Mouse (Mus musculus) cerebellum, postnatal 4 days (tissue): ENCODE measurements around the gene Wdr45b.
"Not testable (repeated sequence)": the region's sequence is repeated elsewhere in the genome, so short reads cannot be mapped to it uniquely, and the experiment has no call there.

Source experiments
- DNase-seq, 2 experiments: peaks; one replicate each; pipeline ENCODE4 v3.0.0; 2022; ENCODE audit warnings: low spot score in 2 of 2, mixed read lengths in 1 of 2

The Wdr45b gene

DNA sequence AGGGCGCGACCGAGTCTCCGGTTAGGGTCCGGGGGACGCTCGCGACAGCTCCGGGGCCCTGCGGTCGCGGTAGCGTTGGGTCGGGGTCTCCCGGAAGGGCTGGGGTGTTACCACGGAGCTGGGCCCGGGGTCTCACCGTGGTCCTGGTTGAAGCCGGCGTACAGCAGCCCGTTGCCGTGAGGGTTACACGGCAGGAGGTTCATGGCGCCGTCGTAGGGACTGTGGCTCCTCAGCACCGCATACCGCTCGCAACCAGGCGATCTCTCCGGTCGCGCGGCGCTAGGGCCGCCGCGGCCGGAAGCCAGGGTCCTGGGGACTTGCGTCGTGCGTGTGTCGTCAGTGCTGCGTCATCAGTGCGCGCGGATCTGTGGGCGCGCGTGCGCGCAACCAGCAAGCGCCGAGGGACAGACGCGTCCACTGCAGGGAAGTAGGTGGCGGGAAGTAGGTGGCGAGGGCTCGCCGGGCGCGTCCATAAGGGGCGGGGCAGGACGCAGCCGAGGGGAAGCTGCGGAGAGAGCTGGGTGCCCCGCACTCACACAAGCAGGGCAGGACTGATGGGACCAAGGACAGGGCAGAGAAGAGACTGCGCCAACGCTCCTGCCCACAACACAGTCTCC lies at the start of gene Wdr45b:
Gene Wdr45b (minus strand): TSS at position 355 of the 617 bp plus-strand sequence.
- peak; percentile 98 to 99 for DNase-seq

DNA sequence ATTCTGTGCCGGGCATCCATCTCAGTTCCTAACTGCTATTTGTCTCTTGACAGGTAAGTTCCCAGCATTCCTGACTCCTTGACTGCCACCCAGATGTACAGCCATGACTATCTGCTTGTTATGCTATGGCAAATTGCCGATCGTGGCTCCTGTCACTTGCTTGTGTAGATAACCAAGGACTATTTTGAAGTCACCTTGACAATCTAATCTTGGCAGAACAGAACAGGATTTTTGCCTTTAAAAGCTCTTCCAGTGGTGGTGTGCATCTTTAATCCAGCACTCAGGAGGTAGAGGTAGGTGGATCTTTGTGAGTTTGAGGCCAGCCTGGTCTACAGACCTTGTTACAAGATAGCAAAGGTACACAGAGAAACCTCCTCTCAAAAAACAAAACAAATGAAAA lies 38.2 kb upstream of the Wdr45b start:
- no peak for DNase-seq

DNA sequence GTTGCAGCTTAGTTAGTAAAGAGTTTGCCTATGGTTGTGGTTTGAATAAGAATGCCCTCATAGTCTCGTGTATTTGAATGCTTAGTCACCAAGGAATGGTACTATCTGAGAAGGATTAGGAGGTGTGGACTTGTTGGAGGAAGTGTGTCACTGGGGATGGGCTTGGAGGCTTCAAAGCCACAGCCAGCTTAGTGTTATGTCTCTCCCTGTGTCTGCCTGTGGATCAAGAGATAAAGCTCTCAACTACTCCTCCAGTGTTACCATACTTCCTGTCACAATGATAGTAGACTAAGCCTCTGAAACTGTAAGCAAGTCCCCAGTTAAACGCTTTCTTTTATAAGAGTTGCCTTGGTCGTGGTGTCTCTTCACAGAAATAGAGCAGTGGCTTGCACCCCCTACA lies 36.5 kb upstream of the Wdr45b start:
- no peak for DNase-seq

DNA sequence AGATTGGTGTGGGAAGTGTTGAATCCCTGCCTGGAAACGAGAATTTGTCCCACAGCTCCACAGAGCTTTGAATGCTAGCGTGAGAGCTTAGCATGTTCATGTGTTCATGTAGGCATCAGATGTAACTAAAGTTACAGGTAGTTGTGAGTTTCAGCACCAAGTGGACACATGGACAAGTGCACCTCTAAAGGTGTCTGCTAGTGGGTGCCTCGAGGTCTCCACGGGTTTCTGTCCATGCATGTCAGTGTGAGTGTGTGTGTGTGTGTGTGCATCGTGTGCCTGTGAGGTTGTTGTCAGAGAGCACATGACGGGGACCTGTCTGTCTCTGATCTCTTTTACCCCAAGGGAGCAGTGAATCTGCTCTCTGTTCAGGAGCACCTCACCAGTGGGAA lies 34.3 kb upstream of the Wdr45b start:
- no peak for DNase-seq

DNA sequence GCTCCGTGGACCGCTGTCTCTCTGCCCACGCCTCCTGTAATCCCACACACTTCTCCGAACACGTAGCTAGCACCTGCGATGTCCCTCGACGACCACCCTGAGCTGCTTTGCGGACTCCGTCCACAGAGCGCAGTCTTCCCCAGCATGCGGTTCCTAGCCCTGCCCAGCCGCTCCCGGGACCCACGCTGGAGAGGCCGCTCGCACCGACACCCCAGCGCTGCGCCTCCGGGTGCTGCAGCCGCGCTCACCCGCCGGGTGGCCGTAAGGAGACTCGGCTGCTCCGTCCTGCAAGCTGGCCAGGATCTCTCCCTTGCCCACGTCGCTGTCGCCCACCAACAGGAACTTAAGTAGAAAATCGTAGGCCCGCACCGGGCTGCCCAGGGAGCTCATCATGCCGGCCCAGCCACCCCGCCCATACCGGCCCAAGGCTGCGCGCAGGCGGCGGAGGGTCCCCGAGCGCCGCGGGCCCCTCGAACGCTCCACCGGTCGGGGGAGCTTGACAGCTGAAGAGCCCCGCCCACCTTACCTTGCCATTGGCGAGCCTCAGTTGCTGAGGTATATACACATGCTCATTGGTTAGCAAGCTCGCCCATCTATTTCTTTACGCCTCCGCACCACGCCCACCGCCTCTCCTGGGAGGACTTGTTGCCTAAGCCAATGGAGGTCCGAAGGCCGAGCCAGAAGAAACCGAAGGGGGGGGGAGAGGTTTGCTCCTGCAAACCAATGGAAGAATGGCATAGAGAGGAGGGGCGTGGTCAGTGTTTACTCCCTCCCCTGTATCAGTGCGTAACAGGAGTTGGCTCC lies 33.7 kb upstream of the Wdr45b start, which contains the start of gene Rab40b:
Gene Rab40b (minus strand): TSS at position 502 of the 804 bp plus-strand sequence.
- peak; percentile 52 to 88 for DNase-seq

DNA sequence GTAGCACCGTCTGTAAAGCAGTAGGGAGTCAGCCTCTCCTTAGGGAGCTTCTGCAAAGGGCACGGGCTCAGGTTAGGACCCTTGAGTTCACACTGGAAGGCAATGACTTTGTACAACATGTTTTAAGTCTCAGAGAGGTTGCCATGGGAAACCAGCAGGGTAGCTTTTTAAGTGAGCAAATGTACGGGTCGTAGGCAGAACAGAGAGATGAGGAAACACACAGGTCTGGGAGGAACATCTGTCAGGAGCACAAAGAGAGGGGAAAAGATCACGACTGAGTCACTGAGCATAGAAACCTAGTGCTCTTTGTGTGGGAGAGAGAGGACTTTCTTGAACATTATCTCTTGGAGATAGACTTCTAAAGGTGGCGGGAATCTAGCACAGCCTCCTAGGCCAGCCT lies 26.0 kb upstream of the Wdr45b start:
- no peak for DNase-seq

DNA sequence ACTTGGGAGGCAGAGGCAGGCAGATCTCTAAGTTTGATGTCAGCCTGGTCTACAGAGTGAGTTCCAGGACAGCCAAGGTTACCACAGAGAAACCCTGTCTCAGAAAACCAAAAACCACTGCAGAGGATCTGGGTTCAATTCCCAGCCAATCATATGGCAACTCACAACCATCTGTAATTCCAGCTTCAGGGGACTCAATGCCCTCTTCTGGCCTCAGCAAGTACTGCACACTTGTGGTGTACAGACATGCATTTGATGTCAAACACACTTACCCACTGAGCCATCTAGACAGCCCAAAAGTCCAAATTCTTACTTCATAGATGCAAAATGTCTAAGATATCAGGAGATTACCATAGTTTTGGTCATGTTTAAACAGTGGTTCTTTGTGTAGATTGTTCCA lies 24.4 kb upstream of the Wdr45b start:
- no peak for DNase-seq

DNA sequence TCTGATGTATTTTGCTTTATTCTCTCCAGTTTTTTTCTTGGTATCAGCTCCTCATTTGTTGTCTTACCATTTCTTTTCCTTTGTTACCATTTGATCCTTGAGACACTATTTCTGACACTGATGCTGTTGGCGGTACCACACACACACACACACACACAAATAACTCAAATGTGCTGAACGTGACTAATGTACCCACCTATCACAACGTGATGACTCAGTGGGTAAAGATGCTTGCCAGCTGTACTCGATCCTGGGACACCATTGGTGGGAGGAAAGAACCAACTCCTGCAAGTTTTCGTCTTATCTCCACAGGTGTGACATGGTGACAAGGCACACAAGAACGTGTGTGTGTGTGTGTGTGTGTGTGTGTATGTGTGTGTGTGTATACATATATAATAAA lies 19.1 kb upstream of the Wdr45b start:
- no peak for DNase-seq

DNA sequence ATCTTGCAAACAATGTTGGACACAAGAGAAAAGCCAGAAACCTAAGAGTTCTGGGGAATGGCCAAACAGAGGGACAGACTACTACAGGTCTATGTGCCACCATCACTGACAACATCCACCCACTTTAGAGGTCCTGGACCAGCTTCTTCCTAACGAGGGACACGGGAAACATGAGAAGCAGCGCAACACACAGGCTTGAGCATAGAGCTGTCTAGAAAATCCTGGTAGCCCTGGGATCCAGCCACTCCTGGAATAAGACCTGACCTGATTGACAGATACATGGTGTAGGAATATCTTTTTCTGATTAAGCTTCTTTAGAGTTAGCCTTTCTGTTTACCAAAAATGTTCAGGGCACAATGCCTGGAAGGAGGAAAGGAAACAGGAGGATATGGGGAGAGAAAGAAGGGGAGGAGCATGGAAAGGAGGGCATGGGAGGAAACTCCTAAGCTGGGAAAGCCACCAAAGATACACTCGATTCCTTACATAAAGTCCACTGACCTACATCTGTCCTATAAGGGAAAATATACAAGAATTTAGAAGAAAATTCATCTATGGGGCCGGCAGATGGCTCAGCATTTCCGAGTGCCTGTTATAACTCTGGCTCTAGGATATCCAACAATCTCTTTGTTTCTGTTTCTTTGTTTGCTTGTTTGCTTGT lies 16.2 kb upstream of the Wdr45b start:
- DNase-seq = no peak

DNA sequence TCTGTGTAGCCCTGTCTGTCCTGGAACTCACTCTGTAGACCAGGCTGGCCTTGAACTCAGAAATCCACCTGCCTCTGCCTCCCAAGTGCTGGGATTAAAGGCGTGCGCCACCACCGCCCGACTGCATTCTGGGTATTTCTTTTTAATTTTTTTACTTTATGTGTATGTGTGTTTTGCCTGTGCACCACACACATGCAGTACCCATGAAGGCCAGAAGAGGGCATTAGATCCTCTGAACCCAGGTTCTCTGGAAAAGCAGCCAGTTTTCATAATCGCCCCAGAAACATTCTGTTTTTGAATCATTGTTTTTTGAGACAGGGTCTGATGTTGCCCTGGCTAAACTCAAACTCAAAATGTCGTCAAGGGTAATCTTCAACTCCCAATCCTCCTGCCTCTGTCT lies 15.4 kb upstream of the Wdr45b start:
- DNase-seq = peak in 1 of 2 experiments; percentile 57

DNA sequence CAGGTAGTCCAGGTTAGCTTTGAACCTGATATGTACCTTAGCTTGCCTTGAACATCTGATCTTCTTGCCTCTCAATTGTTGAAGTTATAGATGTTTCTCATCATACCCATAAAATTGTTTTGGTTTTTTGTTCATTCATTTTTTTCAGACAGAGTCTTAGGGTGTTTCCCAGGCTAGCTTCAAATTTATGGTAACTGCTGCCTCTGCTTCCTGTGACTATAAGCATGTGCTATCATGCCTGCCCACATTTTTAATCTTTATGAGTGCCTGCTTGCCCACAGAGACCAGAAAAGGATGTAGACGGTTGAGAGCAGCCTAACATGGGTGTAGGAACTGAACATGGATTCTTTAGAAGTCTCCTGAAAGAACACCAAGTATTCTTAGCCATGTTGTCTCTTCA lies 14.5 kb upstream of the Wdr45b start:
- no peak for DNase-seq

DNA sequence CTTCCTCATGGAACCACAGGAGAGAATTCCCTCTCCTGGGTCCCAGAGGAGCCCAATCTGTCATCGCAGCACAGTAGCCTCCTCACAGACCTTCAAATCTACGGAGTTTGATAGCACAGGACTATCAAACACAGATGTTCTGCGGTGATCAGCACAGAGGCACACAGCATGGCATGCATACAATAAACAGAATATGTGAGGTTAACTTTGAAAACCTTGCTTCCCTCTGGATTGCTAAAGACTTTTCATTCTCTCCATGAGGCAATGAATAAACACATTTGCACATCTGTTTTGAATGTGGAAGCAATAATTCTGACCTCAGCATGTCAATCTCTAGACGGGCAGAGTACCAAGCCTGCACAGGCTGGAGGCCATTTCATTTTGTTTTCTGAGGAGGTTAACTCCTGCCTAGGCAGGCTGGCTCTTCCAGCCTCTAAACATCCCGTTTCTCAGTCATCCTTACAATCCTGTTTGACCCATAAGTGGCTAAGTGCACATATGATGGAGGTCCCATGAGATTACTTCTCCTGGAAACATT lies 13.0 kb upstream of the Wdr45b start:
- DNase-seq = no peak

DNA sequence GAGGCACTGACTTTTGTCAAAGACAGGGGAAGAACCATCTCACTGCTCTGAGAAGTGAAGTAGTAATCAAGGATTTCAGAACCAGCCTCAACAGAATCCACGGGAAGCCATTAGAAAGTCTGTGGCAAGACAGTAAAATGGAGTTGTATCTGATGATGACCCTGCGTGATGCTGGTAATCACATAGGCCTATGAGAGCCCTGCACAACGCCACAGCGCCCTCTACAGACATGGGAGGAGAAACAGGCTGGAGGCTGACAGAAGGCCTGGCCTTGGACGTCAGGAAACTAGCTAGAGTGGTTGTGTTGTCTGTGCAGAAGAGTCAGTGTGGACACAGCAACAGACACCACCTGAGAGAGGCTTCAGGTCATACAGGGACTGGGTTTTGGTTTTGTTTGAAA lies 8.0 kb upstream of the Wdr45b start:
- DNase-seq = peak in 1 of 2 experiments; percentile 18

DNA sequence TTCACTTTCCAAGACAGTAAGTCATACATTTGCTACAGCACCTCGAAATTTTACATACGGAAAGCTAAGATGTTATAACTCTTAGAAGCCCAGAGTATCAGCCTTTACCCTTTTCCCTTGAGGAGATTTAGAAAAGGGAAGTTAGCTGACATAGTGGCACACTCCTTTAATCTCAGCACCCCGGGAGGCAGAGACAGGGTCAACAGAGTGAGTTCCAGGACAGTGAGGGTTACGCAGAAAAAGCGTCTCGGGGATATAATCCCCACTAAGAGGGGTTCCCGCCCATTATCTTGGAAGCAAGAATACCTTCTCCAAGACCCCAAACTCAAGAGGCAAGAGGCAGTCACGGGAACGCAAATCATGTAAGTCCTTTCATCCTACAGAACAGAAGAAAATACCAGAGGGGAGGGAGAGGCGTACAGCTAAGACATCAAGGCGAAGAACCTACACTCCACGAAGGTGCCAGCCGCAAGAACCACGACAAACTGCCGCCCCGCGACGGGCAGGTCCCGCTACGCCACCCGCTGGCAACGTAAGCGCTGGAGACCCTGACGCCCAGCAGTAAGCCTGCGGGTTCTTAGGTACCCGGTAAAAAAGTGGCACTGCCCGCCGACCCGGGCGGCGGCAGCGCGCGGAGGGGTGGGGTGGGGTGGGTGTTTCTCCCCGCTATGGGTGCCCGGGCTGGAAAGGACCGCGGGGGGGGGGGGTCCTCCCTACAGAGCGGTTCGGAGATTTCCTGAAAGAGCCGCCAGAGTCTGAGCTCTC lies 737 bp downstream of the Wdr45b start:
- DNase-seq = peak in 1 of 2 experiments; percentile 24

DNA sequence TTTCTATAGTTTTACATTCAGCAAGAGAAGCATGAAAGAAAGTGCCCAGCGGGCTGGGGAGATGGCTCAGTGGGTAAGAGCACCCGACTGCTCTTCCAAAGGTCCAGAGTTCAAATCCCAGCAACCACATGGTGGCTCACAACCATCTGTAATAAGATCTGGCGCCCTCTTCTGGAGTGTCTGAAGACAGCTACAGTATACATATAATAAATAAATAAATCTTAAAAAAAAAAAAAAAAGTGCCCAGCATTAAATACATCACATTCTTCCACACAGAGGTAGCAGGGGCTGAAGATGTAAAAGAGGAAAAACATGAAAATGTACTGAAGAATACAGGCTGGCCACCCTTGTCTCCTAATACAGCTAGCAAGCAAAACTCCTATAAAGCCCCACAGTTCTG lies 5.5 kb downstream of the Wdr45b start:
- not testable (repeated sequence) for DNase-seq

DNA sequence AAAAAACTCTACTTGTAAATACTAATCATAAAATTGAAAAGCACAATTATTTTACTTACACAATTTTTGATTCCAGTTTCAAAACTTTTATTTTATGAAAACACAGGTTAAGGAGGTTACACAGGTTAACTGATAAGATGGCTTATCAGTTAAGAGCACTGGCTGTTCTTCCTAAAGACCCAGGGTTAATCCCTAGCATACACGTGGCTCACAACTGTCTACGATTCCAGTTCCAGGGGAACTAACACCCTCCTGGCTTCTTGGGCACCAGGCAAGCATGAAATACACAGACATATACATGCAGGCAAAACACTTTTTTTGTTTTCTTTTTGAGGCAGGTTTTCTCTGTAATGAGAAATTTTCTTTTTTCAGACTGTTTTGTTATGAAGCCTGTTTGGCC lies 6.1 kb downstream of the Wdr45b start:
- no peak for DNase-seq

DNA sequence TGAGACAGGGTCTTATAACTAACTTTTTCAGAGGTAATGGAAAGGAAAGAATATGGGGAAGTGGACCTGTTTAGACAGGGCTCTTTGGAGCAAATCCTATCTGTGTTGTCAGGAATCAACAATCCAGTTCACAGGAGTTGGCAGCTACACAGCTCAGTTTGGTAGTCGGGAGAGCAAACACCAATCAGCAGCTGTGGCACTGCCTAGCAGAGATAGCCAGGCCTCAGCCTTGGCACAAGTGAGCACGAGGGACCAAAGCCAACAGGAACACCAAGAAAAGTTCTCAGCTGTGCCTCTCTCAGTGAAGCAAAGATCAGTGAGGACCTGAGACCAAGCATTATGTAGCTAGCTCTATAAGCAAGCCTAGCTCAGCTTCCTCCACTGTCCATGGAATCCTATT lies 7.2 kb downstream of the Wdr45b start:
- DNase-seq = no peak

DNA sequence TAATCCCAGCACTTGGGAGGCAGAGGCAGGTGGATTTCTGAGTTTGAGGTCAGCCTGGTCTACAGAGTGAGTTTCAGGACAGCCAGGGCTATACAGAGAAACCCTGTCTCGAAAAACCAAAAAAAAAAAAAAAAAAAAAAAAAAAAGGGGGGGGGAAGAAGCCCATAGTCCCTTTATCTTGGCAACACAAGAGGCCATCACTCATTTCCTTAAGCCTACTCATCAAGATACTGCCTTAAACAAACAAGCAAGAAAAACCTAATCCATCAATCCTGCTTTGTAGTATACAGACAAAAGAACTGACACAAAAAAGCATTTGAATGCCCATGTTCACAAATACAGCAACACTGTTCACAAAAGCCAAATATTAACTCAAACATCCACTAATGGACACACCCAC lies 11.8 kb downstream of the Wdr45b start:
- DNase-seq = not testable (repeated sequence)

DNA sequence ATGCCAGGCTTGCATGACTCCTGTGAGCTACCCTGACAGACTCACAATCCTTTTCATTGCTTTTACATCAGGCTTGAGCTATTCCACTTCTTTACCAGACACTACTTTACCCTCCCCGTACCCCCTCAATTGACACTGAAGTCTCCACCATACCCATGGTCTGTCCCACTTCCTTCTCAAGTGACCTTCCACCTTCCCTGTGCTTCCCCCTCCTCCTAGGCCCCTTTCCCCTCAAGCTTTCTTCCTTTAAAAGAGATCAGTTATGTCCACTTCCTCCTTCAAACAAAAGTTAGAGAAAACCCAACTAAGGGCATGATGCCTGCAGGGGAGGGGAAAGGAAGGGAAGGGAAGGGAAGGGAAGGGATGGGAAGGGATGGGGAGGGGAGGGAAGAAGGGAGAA lies 14.0 kb downstream of the Wdr45b start:
- no peak for DNase-seq

DNA sequence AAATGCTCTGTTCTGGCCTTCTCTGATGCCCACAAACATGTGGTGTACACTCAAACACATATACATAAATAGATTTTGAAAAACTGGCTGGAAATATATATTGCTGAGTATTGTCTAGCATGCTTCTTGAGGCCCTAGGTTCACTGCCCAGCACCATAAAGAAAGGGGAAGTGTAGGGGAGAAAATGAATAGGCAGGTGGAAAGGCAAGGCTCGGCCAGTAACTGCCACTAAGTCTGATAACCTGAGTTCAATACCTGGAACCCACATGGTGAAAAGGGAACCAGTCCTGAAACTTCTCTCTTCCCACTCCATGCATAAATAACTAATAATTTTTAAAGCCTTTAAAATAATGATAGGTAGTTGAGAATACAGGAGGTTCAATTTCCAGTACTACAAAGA lies 14.6 kb downstream of the Wdr45b start:
- no peak for DNase-seq

DNA sequence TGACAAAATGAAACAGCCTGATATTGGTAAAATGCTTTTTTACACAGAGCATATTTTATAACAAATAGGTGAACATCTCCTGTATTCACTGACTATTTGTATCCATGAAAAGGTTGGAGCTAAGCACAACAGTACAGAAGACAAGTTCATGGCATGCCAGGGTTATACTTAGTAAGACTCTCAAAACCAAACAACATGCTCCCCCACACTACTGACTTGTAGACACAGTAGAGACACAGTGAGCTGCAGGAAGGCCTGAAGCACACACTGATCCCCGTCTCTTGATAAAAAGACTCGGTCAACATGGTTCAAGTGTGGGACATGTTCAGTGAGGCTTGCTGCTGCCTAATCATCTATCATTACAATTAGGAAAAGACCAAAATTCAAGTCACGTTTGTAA lies 22.6 kb downstream of the Wdr45b start:
- DNase-seq = no peak

DNA sequence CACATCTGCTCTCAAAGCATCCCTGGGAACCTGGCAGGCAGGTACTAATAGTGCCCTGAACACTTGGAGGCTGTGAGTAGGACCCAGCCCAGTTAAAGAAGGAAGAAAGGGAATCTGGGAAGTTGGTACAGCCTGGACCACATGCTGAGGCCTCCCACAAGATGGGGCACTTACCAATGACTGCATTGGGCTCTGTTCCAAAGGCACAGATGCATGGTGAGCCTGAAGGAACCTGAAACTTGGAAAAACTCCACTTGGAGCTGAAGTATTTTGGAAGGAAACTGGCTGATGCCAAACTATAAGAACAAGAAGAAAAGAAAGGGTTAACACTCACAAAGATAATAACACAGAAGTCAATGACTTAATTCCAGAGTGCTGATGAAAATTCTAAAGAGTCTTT lies 25.6 kb downstream of the Wdr45b start:
- no peak for DNase-seq
